Mouse (Mus musculus) hindbrain, embryonic 12.5 days (tissue): ENCODE results near the gene St8sia1. TPM values are rescaled to one million over a fixed set of nuclear protein-coding genes. Genes with fewer than 3 reads are reported as not detected.
A peak's percentile ranks its signal among the peaks of the same experiment; 100 is the strongest.

Source experiments
- ATAC-seq: fragments of 200-750 bp; cut with Nextera tagmentation; 2 replicates; pipeline ENCODE4 v1.8.0; 2017; ENCODE audit warnings: moderate TSS enrichment; ENCODE audit not compliant: low FRiP score
- H3K27ac ChIP-seq: fragments of 300-500 bp; sonication (generic); 2 replicates; pipeline ENCODE4 v1.5.1; 2016; ENCODE audit warnings: mild to moderate bottlenecking
- H3K27me3 ChIP-seq: fragments of 300-500 bp; sonication (generic); 2 replicates; pipeline ENCODE4 v1.6.1; 2016; ENCODE audit warnings: mild to moderate bottlenecking
- H3K36me3 ChIP-seq: fragments of 300-500 bp; sonication (generic); 2 replicates; pipeline ENCODE4 v1.6.1; 2016; ENCODE audit warnings: mild to moderate bottlenecking
- H3K4me1 ChIP-seq: fragments of 300-500 bp; sonication (generic); 2 replicates; pipeline ENCODE4 v1.6.1; 2016
- H3K4me2 ChIP-seq: fragments of 300-500 bp; sonication (generic); replicated peaks from 2 replicates; pipeline ENCODE4 v1.6.1; 2016; ENCODE audit warnings: mild to moderate bottlenecking
- H3K4me3 ChIP-seq: fragments of 300-500 bp; sonication (generic); 2 replicates; pipeline ENCODE4 v1.5.1; 2016; ENCODE audit warnings: mild to moderate bottlenecking
- H3K9ac ChIP-seq: fragments of 300-500 bp; sonication (generic); 2 replicates; pipeline ENCODE4 v1.6.1; 2016; ENCODE audit warnings: mild to moderate bottlenecking, moderate library complexity
- H3K9me3 ChIP-seq: fragments of 300-500 bp; sonication (generic); replicated peaks from 2 replicates; pipeline ENCODE4 v1.6.1; 2016; ENCODE audit warnings: mild to moderate bottlenecking
- WGBS: fragments of 180-500 bp; shearing (Covaris S2); methylation state at CpG from one replicate; pipeline ENCODE4 v1.1.7; 2016; 5-methylcytosine and 5-hydroxymethylcytosine counted together
- polyA plus RNA-seq: library from polyadenylated mRNA; unstranded; fragments of >200 nt; fragmentation: Nextera tagmentation; extraction: Ambion mirVana; gene quantifications from 2 replicates; pipeline ENCODE4 v1.2.1, GENCODE M21; 2016

St8sia1 gene
- polyA plus RNA-seq, 1 experiment from 2014 or later: 9.1 TPM

DNA sequence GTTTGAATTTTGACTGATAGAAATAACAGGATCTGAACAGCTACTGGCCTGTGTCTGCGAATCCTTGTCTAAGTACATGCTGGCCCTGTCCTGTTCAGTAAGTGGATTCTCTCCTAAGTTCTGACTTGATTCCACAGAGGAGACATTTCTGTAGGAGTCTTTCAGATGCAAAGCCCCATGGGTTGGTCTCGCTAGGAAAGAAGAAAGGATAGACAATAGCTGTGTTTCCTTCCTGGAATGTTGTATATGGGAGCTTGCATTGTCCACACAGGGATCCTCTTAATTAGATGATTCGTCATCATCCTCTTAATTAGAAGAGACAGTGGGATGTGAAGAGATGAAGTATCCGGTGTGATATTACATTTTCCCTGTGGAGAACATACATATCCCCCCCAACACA lies 117.4 kb downstream of the St8sia1 start:
- no peaks in the 10 kb centered on the region for H3K4me1 ChIP-seq
- H3K4me3 ChIP-seq: no peak overlapping the region
- no peaks in the 10 kb centered on the region for H3K27me3 ChIP-seq
- no peak overlapping the region for H3K9ac ChIP-seq
- ATAC-seq: no peak
- no peaks in the 10 kb centered on the region for H3K9me3 ChIP-seq
- WGBS: 81% methylated on average over 4 of the region's 4 CpGs
- no peaks in the 10 kb centered on the region for H3K36me3 ChIP-seq
- no peak overlapping the region for H3K4me2 ChIP-seq
- H3K27ac ChIP-seq: no peak overlapping the region

DNA sequence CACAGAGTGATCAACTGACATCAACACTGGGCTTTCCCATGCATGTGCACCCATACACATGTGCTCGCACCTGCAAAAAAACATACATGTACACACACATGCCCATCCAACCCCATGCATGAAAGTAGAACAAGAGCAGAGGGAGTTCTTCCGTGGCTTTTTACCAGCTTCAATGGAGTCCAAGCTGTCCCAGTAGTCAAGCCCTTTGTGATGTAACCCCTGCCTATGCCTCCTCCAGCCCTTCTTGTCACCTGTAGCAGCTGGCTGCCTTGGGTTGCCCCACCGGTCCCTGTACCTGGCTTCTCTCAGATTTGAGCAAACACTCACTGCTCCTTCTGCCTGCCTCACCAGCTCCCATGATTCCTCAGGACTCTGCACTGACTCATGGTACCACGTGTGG lies 119.2 kb downstream of the St8sia1 start:
- H3K27ac ChIP-seq: no peak overlapping the region
- H3K4me3 ChIP-seq: no peak overlapping the region
- H3K9me3 ChIP-seq: no peaks in the 10 kb centered on the region
- H3K4me1 ChIP-seq: no peaks in the 10 kb centered on the region
- 84% methylated on average over 4 of the region's 4 CpGs for WGBS
- no peaks in the 10 kb centered on the region for H3K36me3 ChIP-seq
- no peak for ATAC-seq
- no peak overlapping the region for H3K4me2 ChIP-seq
- no peaks in the 10 kb centered on the region for H3K27me3 ChIP-seq
- H3K9ac ChIP-seq: no peak overlapping the region

DNA sequence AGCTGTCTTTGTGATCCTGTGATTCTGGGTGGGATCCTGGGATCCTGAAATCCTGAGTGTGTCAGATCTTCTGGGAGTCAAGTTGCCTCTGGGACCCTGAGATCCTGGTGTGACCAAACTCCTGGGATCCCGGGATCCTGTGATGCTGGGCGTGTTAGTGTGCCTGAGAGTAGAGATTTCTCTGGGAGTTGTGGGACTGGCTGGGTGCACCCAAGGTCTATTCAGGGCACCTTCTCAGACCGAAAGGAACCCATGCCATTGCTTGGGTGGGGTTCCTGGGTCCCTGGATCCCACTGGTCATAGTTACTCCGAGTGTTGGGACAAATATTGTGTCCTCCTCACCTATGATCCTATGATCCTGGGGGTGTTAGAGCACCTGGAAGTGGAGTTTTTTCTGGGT lies 120.2 kb downstream of the St8sia1 start:
- WGBS: 89% methylated on average over 4 of the region's 4 CpGs
- Histone ChIP-seq H3K27me3 (no peaks in the 10 kb centered on the region), H3K36me3 (no peaks in the 10 kb centered on the region), H3K4me3 (no peak overlapping the region), H3K27ac (no peak overlapping the region), H3K9me3 (no peaks in the 10 kb centered on the region), H3K9ac (no peak overlapping the region), H3K4me1 (no peaks in the 10 kb centered on the region), H3K4me2 (no peak overlapping the region)
- ATAC-seq: no peak

DNA sequence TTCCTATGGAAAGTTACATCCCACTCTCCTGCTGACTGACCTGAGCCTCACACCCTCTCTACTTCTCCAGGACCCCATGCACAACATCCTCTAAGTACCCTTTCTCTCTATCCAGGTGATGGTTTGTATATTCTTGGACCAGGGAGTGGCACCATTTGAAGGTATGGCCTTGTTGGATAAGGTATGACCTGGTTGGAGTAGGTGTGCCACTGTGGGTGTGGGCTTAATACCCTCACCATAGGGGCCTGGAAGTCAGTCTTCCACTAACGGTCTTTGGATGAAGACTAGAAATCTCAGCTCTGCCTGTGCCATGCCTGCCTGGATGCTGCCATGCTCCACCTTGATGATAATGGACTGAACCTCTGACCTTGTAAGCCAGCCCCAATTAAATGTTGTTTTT lies 125.8 kb downstream of the St8sia1 start:
- no peaks in the 10 kb centered on the region for H3K27me3 ChIP-seq
- no peak overlapping the region for H3K4me2 ChIP-seq
- no peak overlapping the region for H3K27ac ChIP-seq
- peaks cover 5% of the 10 kb centered on the region for H3K4me1 ChIP-seq
- H3K9ac ChIP-seq: no peak overlapping the region
- 88% methylated on average over 1 of the region's 1 CpGs for WGBS
- H3K9me3 ChIP-seq: no peaks in the 10 kb centered on the region
- no peak for ATAC-seq
- no peak overlapping the region for H3K4me3 ChIP-seq
- no peaks in the 10 kb centered on the region for H3K36me3 ChIP-seq

DNA sequence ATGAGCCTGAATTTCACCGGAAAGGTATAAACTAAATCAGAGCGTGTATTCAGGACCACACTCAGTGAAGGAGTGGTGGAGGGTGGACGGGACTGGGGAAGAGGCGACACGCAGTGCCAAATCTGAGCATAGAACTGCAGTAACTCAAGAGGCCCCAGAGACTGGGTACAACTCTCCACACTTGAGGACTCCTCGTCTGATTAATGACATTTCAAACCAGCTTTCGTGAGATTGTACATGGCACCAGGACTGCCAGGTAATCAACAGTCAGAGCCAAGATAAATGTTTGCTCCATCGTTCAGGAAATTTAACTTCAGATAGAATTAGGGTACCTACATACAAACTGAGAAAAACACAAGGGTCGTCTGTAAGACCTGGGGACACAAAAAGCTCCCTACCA lies 126.9 kb downstream of the St8sia1 start:
- Histone ChIP-seq H3K4me2 (no peak overlapping the region), H3K36me3 (no peaks in the 10 kb centered on the region), H3K9ac (no peak overlapping the region), H3K9me3 (no peaks in the 10 kb centered on the region), H3K27ac (no peak overlapping the region), H3K4me3 (no peak overlapping the region), H3K27me3 (no peaks in the 10 kb centered on the region), H3K4me1 (peaks cover 5% of the 10 kb centered on the region)
- WGBS: 81% methylated on average over 9 of the region's 9 CpGs
- no peak for ATAC-seq

DNA sequence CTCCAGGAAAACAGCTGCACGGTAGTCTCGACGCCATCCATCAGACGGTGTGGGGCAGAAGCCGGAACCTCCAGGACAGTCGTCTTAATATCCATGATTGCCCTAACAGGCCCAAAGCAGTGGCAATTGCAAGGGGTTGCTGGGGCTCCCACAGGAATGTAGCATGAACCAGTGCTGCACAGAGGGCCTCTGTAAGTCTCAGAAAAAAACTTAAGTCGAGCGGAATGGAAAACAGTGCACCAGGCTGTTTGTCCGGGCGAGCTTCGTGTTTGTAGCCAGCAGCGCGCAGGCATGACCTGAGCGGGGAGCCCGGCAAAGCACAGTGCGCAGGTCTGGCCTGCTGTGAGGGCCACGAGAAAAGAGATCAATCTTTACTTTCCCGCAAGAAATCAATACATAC lies 128.5 kb downstream of the St8sia1 start:
- WGBS: 26% methylated on average over 18 of the region's 18 CpGs
- Histone ChIP-seq H3K27ac (peak overlapping the region; percentile 49), H3K4me2 (peak overlapping the region; percentile 21)

DNA sequence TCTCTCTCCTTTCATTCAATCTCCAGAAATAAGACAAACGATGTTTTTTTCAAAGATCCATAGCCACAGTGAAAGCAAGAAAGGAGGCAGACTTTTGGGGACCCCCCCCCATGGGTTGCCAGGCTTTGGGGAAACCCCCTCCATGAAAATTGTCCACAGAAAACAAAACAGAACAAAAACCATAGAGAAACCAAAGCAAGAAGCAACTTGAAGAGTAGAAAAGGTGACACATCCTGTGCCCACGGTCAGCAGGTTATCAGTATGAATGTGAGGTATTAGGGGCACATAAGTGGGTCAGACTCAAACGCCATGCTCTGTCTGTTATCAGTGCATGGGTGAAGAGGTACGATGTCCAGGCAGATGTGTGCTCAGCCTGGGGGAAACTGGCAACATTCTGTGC lies 129.3 kb downstream of the St8sia1 start:
- Histone ChIP-seq H3K9ac (no peak overlapping the region), H3K27me3 (no peaks in the 10 kb centered on the region), H3K4me2 (no peak overlapping the region), H3K36me3 (no peaks in the 10 kb centered on the region), H3K27ac (no peak overlapping the region), H3K9me3 (no peaks in the 10 kb centered on the region), H3K4me1 (peaks cover 5% of the 10 kb centered on the region), H3K4me3 (no peak overlapping the region)
- 79% methylated on average over 4 of the region's 4 CpGs for WGBS
- ATAC-seq: no peak

More for the DNA sequence above, 128.5 kb downstream of the St8sia1 start:
- Histone ChIP-seq H3K36me3 (no peaks in the 10 kb centered on the region), H3K27me3 (no peaks in the 10 kb centered on the region), H3K9me3 (no peaks in the 10 kb centered on the region), H3K9ac (no peak overlapping the region), H3K4me1 (peaks cover 5% of the 10 kb centered on the region), H3K4me3 (no peak overlapping the region)
- ATAC-seq: peak; percentile 86

DNA sequence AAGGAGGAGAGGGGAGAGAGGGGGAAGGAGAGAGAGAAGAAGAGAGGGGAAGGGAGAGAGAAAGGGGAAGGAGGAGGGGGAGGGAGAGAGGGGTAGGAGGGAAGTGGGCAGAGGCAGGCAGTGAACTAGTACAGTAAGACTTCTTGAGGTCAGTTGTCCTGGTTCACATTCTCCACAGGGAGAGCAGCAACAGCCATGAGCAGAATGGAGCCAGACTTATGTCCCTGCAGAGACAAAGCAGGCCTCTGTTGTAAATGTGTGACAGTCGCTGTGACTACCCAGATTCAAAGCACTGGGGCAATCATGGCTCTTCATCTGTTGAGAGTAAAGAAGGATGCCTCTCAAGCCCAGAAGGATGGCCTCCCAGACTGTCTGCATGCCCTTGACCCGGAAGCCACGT lies 132.5 kb downstream of the St8sia1 start:
- H3K9me3 ChIP-seq: no peaks in the 10 kb centered on the region
- ATAC-seq: no peak
- peaks cover 4% of the 10 kb centered on the region; the same call in 1 of the 2 replicates for H3K36me3 ChIP-seq
- no peak overlapping the region for H3K4me3 ChIP-seq
- WGBS: 86% methylated on average over 3 of the region's 3 CpGs
- H3K27me3 ChIP-seq: no peaks in the 10 kb centered on the region
- H3K4me1 ChIP-seq: peaks cover 5% of the 10 kb centered on the region
- no peak overlapping the region for H3K9ac ChIP-seq
- no peak overlapping the region for H3K4me2 ChIP-seq
- H3K27ac ChIP-seq: no peak overlapping the region

DNA sequence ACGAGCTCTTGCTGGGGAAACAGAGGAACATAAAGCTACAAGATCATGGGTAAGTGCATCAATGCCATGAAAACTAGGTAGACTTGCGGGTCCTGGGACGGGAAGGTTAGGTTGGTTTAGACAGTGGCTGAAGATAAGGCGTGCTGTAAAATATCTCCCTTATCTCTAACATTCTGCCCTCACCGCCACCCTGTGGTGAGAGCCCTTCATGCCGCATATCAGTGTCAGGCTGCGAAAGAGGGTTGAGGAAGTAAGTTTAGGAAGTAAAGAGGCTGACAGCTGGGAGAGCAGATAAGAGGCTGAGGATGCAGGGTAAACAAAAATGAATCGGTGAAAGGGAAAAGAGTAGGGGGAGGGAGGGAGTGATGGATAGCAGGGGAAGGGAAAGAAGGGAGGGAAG lies 133.0 kb downstream of the St8sia1 start:
- Histone ChIP-seq H3K36me3 (peaks cover 4% of the 10 kb centered on the region; the same call in 1 of the 2 replicates), H3K4me1 (peaks cover 5% of the 10 kb centered on the region), H3K27me3 (no peaks in the 10 kb centered on the region), H3K4me3 (no peak overlapping the region), H3K9ac (no peak overlapping the region), H3K9me3 (no peaks in the 10 kb centered on the region), H3K27ac (no peak overlapping the region), H3K4me2 (no peak overlapping the region)
- WGBS: 61% methylated on average over 8 of the region's 8 CpGs
- ATAC-seq: no peak

DNA sequence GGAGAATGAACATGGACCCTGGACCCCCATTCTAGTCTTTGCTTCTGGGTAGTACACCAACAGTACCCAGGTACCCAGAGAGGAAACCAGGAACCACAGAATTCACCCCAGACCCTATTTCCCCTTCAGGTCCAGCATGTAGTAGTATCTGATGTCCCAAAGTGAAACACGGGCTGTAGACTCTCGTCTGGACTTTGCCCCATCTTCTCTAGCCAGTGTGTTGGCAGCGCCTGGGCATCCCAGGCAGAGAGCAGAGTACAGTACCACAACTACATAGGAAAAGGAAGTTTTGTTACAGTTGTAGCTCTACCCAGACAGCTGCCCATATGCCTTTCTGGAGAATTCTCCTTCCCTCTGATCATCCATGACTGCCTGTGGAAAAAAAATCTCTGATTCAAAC lies 134.0 kb downstream of the St8sia1 start:
- Histone ChIP-seq H3K4me1 (no peaks in the 10 kb centered on the region), H3K9ac (no peak overlapping the region), H3K4me3 (no peak overlapping the region), H3K36me3 (peaks cover 4% of the 10 kb centered on the region; the same call in 1 of the 2 replicates), H3K27me3 (no peaks in the 10 kb centered on the region), H3K27ac (no peak overlapping the region), H3K4me2 (no peak overlapping the region), H3K9me3 (no peaks in the 10 kb centered on the region)
- 91% methylated on average over 3 of the region's 3 CpGs for WGBS
- ATAC-seq: no peak

DNA sequence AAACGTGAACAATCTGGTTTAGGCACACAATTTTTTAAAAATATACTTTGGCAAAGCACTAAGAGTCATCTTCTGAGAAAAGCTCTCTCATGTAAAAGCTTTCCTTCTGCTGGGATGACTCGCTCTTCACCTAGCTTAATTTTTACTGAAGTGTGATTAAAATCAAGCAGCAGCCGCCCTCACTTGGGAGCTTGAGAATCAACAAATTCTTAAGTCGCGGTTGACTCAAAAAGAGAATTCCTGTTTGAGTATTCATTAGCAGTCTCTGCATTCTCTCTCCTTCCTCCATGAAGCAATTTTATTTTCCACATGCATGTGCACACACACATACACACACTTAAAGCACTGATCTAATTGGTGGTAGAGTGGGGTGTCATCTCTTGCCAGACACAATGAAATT lies 138.8 kb downstream of the St8sia1 start:
- WGBS: 86% methylated on average over 5 of the region's 5 CpGs
- no peak for ATAC-seq

DNA sequence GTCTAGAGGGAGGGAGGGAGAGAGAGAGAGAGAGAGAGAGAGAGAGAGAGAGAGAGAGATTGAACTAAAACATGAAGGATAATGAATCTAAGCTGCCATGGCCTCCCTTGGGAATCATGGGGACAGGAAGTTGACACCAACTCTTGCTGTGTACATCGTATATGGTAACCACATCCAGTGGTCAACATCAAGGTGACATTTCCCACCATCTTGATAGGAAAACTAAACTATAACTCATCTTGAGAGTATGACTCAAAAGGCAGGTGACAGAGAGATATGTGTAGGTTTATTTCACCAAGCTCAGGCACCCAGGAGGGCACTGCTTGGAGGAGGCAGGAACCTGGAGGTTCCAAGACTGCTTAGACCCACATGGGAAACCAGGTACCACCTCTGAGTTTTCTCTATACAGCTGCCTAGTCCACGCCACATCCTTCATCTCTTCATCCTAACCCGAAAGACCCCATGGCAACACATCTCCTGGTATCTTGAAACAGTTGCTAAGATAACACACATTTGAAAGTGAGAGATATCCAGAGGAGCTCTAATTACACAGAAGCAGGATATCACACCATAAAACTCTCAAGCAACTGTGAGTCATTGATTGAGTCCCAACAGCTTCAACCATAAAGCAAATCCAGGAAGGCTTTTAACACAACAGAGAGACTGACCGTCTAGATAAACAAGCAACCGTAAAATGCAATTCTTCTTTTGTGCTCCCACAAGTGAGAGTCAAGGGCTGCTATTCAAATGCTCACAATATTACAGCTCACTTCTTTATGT lies 141.1 kb downstream of the St8sia1 start:
- no peak overlapping the region for H3K27ac ChIP-seq
- H3K9me3 ChIP-seq: no peaks in the 10 kb centered on the region
- no peaks in the 10 kb centered on the region for H3K36me3 ChIP-seq
- no peak overlapping the region for H3K4me3 ChIP-seq
- 81% methylated on average over 5 of the region's 5 CpGs for WGBS
- no peaks in the 10 kb centered on the region for H3K4me1 ChIP-seq
- no peak overlapping the region for H3K4me2 ChIP-seq
- ATAC-seq: no peak
- no peaks in the 10 kb centered on the region for H3K27me3 ChIP-seq
- no peak overlapping the region for H3K9ac ChIP-seq

More for the DNA sequence above, 138.8 kb downstream of the St8sia1 start:
- H3K9ac ChIP-seq: no peak overlapping the region
- no peaks in the 10 kb centered on the region for H3K4me1 ChIP-seq
- H3K36me3 ChIP-seq: peaks cover 4% of the 10 kb centered on the region; the same call in 1 of the 2 replicates
- no peak overlapping the region for H3K27ac ChIP-seq
- H3K4me2 ChIP-seq: no peak overlapping the region
- no peaks in the 10 kb centered on the region for H3K27me3 ChIP-seq
- H3K4me3 ChIP-seq: no peak overlapping the region
- H3K9me3 ChIP-seq: no peaks in the 10 kb centered on the region

DNA sequence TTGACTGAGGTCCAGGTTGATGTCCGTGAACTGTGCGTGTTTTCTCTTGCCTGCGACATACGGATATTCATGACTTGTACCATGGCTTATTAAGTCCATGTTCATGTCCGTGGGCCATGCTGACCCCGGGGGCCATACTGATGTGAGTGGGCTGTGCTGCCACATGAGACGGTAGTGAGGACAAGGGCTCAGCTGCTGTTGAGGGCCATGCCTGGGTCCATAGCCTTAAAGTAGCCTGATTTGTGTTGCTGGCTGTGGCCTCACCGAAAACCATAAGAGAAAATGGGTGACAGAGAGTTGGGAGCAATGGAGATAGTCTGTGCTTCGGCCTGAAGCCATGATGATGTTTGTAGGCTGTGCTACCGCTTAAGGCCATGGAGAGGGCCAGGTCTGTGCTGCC lies 145.9 kb downstream of the St8sia1 start:
- no peaks in the 10 kb centered on the region for H3K27me3 ChIP-seq
- ATAC-seq: no peak
- H3K9ac ChIP-seq: no peak overlapping the region
- no peak overlapping the region for H3K4me3 ChIP-seq
- H3K9me3 ChIP-seq: no peaks in the 10 kb centered on the region
- H3K4me2 ChIP-seq: no peak overlapping the region
- no peak overlapping the region for H3K27ac ChIP-seq
- H3K36me3 ChIP-seq: no peaks in the 10 kb centered on the region
- 91% methylated on average over 10 of the region's 10 CpGs for WGBS
- peaks cover 2% of the 10 kb centered on the region; the same call in 1 of the 2 replicates for H3K4me1 ChIP-seq
